Mouse (Mus musculus) T-helper 1 cell (primary cell): ENCODE measurements around the gene Gm9125.
"Not testable (repeated sequence)": the region's sequence is repeated elsewhere in the genome, so short reads cannot be mapped to it uniquely, and the experiment has no call there.

Experiments used
- in situ Hi-C: fragments of 300-600 bp; cut with MboI, MseI; formaldehyde crosslinking; loops from one replicate; pipeline ENCODE4 v1.15.1; 2025; ENCODE audit warnings: high pct_unique_total_duplicates

Gm9125 gene

GRCm38 (mm10) chr3:94054785-94055184 lies at the start of gene Gm9125:
Gene Gm9125 (minus strand): TSS chr3:94054885.
- in situ Hi-C loops = loop anchor here (5.0 kb wide), 1 partner anchor 372 kb away; no protein-coding TSS in a partner anchor

GRCm38 (mm10) chr3:94072544-94072943 lies 17.9 kb upstream of the Gm9125 start, which contains the start of gene Gm10697:
Gene Gm10697 (minus strand): TSS chr3:94072644.
- in situ Hi-C loops = loop anchor here (5.0 kb wide), 1 partner anchor 370 kb away; no protein-coding TSS in a partner anchor

- in situ Hi-C loops = loop anchor here (5.0 kb wide), 1 partner anchor 117 kb away; no protein-coding TSS in a partner anchor
These were observed 5.0 kb downstream of the Gm9125 start for GRCm38 (mm10) chr3:94049566-94050121.

GRCm38 (mm10) chr3:94038241-94038640 lies 16.4 kb downstream of the Gm9125 start:
- in situ Hi-C loops = loop anchor here (5.0 kb wide), 1 partner anchor 291 kb away; no protein-coding TSS in a partner anchor

GRCm38 (mm10) chr3:94034400-94034799 lies 20.3 kb downstream of the Gm9125 start:
- in situ Hi-C loops = not testable (repeated sequence)
